Mouse (Mus musculus) bone marrow, adult 2 months (tissue): ENCODE measurements around the gene Tmem50a.
"Not testable (repeated sequence)": the region's sequence is repeated elsewhere in the genome, so short reads cannot be mapped to it uniquely, and the experiment has no call there.

Experiments
- CTCF ChIP-seq: fragments of 200-500 bp; IDR thresholded peaks from 2 replicates; pipeline ENCODE4 v1.5.1; 2011; ENCODE audit warnings: low read length, control low read depth; ENCODE audit not compliant: control insufficient read depth, insufficient read depth
- POLR2A ChIP-seq: fragments of 200-500 bp; IDR thresholded peaks from 2 replicates; pipeline ENCODE4 v1.6.1; 2011; ENCODE audit warnings: low read depth, mild to moderate bottlenecking, control low read depth, low read length, borderline replicate concordance; ENCODE audit not compliant: control insufficient read depth

- TF ChIP-seq CTCF, POLR2A: not testable (repeated sequence)
Observed at GRCm38 (mm10) chr4:134911406-134911805, 3.4 kb downstream of the Tmem50a start.
